Mouse (Mus musculus) limb, embryonic 15.5 days (tissue): ENCODE data around the gene Zfand4. TPM values are rescaled to one million over a fixed set of nuclear protein-coding genes. Genes with fewer than 3 reads are reported as not detected.

Experiments used
- polyA plus RNA-seq: library from polyadenylated mRNA; unstranded; fragments of >200 nt; fragmentation: Nextera tagmentation; extraction: Ambion mirVana; gene quantifications from 2 replicates; pipeline ENCODE4 v1.2.1, GENCODE M21; 2015

Gene Zfand4
- polyA plus RNA-seq, 1 experiment from 2014 or later = 5.5 TPM

Other genes with a start within 250 kb of the Zfand4 start
- 10.8 and 12.0 TPM in 2 replicates for gene Tmcc1, start 70.7 kb upstream of the Zfand4 start, polyA plus RNA-seq
- gene Washc2, start 56.2 kb upstream of the Zfand4 start, polyA plus RNA-seq = 46.1 and 46.6 TPM in 2 replicates
- 25.8 and 26.0 TPM in 2 replicates for gene March8, start 73.8 kb downstream of the Zfand4 start, polyA plus RNA-seq
- 3.1 and 3.7 TPM in 2 replicates for gene Alox5, start 197.0 kb downstream of the Zfand4 start, polyA plus RNA-seq
- not detected in 2 replicates for gene Olfr211, start 224.9 kb downstream of the Zfand4 start, polyA plus RNA-seq
- gene Olfr212, start 242.3 kb downstream of the Zfand4 start, polyA plus RNA-seq = not detected in 2 replicates